Mouse (Mus musculus) urinary bladder, postnatal 4 days (tissue): ENCODE measurements around the gene Dusp13.
A peak's percentile ranks its signal among the peaks of the same experiment; 100 is the strongest.

ENCODE experiments used
- DNase-seq, 2 experiments: peaks; one replicate each; pipeline ENCODE4 v3.0.0; 2021 to 2022; ENCODE audit warnings: low spot score in 2 of 2

The Dusp13 gene

DNA sequence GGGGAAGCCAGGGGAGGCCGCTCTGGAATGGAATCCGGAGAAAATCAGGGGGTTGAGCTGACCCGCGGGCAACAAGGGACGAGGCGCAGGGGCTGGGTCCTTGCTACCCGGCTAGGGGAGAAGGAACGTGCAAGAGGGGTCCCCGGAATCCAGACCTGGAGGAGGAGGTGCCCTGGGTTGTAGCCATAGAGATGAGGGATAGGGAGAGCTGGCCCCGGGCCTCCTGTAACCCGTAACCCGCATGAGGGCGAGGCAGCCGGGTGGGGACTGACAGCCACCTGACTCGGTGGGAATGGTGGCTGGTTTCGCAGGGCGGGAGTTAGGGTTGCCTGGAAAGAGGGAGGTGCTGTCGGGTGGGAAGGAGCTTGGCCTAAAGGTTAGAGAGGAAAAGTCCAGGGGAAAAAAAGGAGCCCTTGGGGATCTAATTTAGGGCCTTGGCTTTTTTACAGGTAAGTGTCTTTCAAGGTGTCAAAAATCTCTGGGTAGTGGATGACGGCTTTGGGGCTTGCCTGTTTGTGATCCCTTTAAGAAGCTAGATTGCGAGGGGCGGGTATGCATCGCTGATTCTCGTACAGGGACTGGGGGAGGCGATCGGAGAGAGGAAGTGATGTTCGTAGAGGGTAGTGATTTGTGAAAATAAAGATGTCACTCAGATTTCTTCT, at the start of gene Dusp13:
Gene Dusp13 (minus strand): TSS at position 301 of the 662 bp plus-strand sequence.
- peak in 1 of 2 experiments; percentile 48 for DNase-seq

DNA sequence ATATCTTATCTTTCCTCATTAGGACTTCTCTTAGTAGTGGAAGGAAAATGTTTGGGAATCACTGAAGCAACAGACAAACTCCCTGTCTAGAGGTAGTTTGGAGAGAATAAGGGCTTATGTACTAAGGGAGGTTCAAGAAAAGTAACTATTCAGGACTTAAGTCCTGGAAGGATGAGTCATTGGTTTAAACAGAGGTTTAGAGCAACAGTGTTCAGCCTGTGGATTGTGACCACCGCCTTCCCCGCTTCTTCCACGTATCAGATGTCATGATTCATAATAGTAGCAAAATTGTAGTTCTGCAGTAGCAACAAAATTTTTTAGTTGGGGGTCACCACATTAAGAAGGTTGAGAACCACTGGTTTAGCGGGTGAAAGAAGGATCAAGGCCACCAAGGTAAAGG, 49.7 kb upstream of the Dusp13 start:
- DNase-seq: no peak

- DNase-seq: no peak
Observed at GRCm38 (mm10) chr14:21792250-21792649, 41.3 kb upstream of the Dusp13 start.

GRCm38 (mm10) chr14:21791722-21792121, 40.7 kb upstream of the Dusp13 start:
- DNase-seq: peak in 1 of 2 experiments; percentile 26

GRCm38 (mm10) chr14:21790585-21791251, 39.7 kb upstream of the Dusp13 start:
- no peak for DNase-seq

DNA sequence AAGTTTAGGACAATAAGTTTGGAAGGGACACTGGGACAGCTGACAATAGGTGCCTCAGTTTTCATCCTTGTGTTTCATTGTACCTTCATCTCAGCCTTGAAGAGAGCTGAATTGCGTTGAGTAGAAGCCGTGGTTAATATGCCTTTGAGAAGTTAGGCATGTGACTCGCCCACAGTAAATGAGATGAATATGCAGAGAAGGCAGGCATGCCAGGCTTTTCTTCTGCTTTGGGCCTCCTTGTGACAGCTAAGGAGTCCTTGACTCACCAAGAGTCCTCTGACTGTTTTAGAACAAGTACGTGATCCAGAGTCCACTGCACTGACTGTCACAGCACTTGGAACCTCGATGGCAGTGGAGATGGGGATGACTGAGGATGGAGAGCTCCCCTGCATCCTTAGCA, 37.1 kb upstream of the Dusp13 start:
- DNase-seq: peak in 1 of 2 experiments; percentile 26

DNA sequence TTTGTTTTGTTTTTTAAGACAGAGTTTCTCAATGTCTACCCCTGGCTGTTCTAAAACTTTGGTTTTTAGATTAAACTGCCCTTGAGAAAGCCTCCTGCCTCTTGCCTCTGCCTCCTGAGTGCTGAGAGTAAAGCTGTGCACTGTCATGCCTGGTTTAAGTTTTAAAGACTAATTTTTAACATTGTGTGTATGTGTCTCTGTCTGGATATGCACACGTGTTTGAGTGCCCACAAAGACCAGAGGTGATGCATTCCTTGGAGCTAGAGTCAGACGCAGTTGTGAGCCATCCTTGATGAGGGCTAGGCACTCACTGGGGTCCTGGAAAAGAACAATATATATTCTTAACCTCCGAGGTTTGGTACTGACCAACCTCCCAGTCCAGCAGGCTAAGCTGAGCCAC, 36.4 kb upstream of the Dusp13 start:
- DNase-seq: peak in 1 of 2 experiments; percentile 50

- peak in 1 of 2 experiments; percentile 40 for DNase-seq
Observed at GRCm38 (mm10) chr14:21786500-21786899, 35.5 kb upstream of the Dusp13 start.

GRCm38 (mm10) chr14:21776201-21776600, 25.2 kb upstream of the Dusp13 start:
- DNase-seq: no peak

DNA sequence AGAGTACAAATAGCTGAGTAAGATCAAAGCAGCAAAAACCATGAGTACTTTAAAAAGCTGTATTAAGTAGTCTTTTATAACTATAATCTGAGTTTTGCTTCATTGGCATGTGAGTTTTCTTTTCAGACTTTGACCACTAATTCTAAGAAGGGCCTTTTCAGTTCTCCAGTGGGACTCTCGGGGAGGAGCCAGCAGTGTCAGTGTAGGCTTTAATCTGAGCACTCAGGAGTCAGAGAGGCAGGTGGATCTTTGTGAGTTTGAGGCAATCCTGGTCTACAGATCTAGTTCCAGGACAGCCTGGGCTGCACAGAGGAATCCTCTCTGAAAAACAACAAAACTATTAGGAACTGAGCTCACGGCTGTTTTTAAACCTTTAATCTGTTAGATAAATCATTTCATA, 23.0 kb upstream of the Dusp13 start:
- DNase-seq: no peak

DNA sequence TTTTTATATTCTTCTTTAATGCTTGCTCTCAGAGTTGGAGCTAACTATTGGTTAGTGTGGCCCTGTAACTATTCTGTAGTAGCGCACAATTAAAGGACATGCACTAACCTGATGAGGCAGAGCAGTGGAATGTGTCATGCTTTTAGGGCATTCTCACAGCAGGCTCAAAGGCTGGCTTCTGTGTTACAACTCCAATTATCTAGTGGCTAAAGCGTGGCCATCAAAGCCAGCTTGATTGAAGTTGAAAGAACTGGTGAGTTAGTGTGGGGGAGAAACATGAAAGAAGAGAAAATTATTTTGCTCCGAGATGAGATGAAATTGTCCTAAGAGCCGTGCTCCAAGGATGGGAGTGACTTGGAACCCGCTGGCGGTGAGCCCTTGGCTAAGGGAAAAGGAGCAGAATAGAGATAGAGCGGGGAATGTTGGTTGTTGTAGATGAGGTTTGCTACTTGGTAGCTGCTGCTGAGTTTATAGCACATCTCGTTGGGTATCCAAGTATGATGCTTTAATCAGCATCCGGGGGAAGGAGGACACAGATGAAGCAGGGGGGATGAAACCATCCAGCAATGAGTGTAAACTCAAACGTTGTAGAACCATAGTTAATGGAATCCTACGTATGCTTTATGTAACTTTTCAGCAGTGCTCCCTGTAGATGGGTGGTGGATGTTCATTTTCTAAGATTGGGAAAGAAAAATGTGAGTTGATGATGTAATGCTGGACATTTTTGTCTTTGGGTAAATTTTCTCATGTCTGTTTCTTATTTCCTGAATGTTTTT, 21.7 kb upstream of the Dusp13 start:
- DNase-seq: no peak

DNA sequence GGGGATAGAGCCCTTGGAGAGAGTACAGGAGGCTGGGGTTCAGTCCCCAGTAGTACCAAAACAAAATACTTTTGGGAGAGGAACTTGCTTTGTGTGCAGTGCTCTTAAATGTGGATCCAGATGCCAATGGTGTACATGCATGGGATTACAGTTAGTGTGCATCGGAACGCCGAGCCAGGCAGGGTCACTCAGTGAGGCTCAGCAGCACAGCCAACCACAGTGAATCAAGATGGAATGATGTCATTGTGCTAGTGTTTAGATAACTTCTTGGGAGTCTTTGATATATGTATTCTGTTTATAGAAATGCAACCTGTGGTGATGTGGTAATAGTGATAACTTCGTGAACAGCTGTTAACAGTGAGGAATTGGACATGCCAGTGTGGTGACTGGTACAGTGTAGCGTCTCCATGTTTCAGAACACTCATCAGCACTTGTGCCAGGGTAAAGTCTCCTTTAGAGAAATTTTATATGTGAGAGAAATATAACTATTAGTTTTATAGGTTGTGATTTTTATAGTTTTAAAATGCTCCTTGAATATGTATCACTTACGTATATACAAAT, 15.5 kb upstream of the Dusp13 start:
- no peak for DNase-seq

DNA sequence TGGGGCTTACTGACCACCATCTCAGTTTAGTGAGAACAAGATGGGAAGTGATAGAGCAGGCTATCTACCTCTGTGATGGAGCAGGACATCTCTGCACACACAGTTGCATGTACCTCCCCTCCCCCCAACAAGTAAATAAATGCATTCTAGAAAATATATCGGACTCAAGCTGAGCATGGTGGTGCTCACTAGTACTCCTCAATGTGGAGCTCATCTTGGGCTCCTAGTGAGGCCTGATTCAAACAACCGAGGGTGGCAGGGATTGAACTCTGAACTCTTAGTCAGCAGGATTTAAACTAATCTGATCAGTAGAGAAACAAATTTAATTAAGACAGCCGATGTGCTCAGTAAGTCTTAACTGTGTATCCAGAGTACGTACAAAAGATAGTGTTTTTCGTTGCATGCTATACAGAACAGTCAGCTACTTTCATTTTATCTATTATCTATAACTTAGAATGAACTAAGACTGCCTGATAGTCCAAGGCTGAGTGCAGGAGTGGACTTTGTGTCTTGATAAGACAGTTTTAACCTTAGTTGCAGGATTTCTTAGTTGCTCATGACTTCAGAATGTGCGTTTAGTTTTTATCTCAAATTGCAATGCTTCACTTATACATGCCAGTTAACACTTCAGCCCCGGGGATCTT, 14.9 kb upstream of the Dusp13 start:
- DNase-seq: no peak

DNA sequence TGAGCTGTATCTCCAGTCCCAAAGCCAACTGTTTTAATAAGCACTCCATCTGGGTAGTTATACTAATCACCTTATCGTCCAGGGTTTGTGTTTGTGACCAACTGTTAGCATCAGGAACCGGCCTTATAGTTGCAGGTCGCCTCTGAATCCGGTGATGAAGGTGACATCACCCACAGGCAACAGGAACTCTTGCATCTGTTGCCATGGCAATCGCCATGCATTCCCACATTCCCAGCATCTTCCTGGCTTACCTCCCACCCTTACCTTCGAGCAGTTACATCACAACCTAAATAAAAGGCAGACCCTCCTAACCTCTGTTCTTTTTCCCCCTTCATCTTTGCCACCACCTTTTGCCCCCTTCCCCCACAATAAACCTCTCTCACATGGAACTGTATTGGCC, 13.7 kb upstream of the Dusp13 start:
- DNase-seq: no peak

- DNase-seq: no peak
Observed at GRCm38 (mm10) chr14:21763736-21764135, 12.8 kb upstream of the Dusp13 start.

- DNase-seq: no peak
Observed at GRCm38 (mm10) chr14:21761560-21761959, 10.6 kb upstream of the Dusp13 start.

GRCm38 (mm10) chr14:21753367-21753766, 2.4 kb upstream of the Dusp13 start:
- no peak for DNase-seq

- no peak for DNase-seq
Observed at GRCm38 (mm10) chr14:21752411-21752810, 1.4 kb upstream of the Dusp13 start.

DNA sequence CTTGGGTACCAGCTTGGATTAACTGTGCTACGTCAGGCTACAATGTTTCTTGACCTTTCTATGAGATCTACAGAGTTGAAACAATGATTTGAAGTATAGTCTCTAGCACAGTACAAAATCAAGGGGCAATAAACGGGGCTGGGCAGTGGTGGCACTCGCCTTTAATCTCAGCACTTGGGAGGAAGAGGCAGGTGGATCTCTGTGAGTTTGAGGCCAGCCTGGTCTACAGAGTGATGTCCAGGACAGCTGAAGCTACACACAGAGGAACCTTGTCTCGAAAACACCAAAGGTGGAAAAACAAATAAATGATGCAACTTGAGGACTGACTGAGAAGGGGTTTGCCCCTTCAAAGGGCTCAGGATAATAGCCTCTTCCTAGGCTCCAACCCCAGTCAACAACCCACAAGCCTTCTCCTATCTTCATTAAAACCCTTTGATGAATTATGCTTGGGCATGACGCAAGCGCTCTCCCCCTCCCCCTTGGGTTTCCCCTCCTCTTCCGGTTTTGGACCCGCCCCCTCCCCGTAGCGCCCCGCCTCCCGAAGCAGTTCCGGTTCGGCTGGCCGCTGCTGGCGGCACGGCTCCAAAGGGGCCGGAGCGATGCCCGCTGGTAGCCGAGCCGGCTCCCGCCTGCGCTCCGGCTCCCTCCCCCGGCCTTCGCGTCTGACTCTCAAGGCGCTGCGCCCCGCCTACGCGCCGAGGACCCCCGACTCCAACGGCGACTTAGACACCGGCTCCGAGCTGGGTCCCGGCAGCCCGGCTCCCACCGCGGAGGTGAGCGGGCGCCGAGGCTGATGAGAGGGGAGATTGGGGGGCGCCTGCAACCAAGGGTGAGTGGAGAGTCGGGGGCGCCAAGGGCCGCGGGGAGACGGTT, 737 bp downstream of the Dusp13 start, which contains the start of gene Samd8:
Gene Samd8 (plus strand): TSS at position 524 of the 873 bp plus-strand sequence.
- peak; percentile 79 to 88 for DNase-seq

GRCm38 (mm10) chr14:21748142-21748870, 2.7 kb downstream of the Dusp13 start:
- no peak for DNase-seq
